Mouse (Mus musculus) C2C12 (cell line): ENCODE measurements at regions not wholly inside any gene's neighbourhood (a gene's known extent, or its start where the extent isn't known, plus 50 kb on each side); places are given as distances from the start of the nearest gene placed in this dataset.

Source experiments
- CTCF ChIP-seq: IDR thresholded peaks from one replicate; pipeline ENCODE4 v1.5.1; 2011; ENCODE audit not compliant: control insufficient read depth, insufficient read depth, insufficient read length
- MYOD1 ChIP-seq: IDR thresholded peaks from one replicate; pipeline ENCODE4 v1.6.1; 2011; ENCODE audit warnings: low read depth; ENCODE audit not compliant: control insufficient read depth, insufficient read length

- no peak for TF ChIP-seq CTCF
- TF ChIP-seq MYOD1: no peak
Measured at GRCm38 (mm10) chr11:63211501-63211900, 82.7 kb downstream of the Pmp22 start.
